Mouse (Mus musculus) C2C12 (cell line): Measurements from ENCODE around the gene Rapgef2.

ENCODE experiments used
- CTCF ChIP-seq: IDR thresholded peaks from one replicate; pipeline ENCODE4 v1.5.1; 2011; ENCODE audit not compliant: control insufficient read depth, insufficient read depth, insufficient read length
- FOSL1 ChIP-seq: IDR thresholded peaks from one replicate; pipeline ENCODE4 v1.8.0; 2011; ENCODE audit warnings: mild to moderate bottlenecking, low read length; ENCODE audit not compliant: poor library complexity, insufficient read depth, severe bottlenecking
- MAX ChIP-seq: IDR thresholded peaks from one replicate; pipeline ENCODE4 v1.6.1; 2011; ENCODE audit warnings: mild to moderate bottlenecking, control low read depth
- USF1 ChIP-seq: IDR thresholded peaks from one replicate; pipeline ENCODE4 v1.6.1; 2011; ENCODE audit warnings: low read depth, mild to moderate bottlenecking, control low read depth, moderate library complexity

DNA sequence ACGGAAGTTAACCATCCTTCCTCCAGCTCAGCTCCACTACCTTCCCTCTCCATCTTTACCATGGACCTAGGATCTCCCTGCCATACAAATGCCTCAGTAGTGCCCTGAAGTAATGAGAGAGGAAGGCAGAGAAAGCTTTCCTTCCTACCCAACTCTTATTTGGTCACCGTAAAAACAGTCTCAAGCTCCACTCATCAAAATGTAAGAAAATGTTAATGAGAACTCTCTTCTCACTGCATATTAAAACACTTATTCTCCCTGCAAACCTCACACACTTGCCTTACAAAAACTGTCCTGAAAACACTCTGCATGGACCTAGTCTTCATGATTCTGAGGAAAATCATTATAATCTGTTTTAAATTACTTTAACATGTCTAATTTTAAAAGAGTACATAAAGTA is 118.7 kb downstream of the Rapgef2 start:
- TF ChIP-seq USF1 (no peak), CTCF (no peak), MAX (no peak), FOSL1 (no peak)
